Mouse (Mus musculus): ENCODE measurements around the gene Pdhx. TPM values are rescaled to one million over a fixed set of nuclear protein-coding genes. Genes with fewer than 3 reads are reported as not detected.

The Pdhx gene
- polyA plus RNA-seq (2015; fragmentation: Nextera tagmentation; extraction: Ambion mirVana) = 37.4 and 38.7 TPM in 2 replicates

DNA sequence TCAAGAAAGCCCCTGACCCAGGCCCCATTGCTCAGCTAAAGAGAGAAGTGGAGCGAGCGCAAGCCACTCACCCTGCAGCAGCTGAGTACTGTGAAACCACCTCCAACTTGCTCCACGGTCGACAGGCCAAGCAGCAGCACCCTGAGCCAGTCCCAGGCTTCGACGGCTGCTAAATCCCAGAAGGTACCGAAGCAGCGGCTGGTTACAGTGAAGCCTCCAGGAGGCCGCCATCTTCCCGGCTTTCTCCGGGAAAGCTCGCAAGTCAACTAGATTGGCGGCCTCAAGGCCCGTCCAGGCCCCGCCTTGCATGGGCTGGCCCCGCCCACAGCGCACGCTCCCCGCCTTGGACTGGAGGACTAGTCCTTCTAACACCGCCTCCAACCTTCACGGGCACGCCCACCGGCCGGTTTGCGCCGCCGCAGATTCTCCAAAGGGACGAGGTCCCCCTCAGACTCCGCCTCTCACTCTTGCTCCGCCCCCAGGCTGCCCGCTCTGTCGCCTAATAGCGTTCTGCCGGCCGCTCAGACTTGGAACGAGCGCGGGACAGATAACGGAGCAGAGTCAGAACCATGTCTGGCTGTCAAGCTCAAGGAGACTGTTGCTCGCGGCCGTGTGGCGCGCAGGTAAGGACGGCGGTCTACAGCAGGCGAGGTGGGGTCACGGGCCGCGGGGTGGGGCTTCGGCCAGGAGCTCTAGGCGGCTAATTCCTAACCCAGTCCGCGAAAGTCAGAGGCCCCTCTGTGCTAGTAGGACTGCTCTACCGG is at the start of gene Pdhx, which contains the start of gene Apip:
TSS of gene Pdhx (minus strand) at position 295 of the 764 bp plus-strand sequence.
TSS of gene Apip (plus strand) at position 457 of the 764 bp plus-strand sequence.
- peak within 1 kb of the TSS; percentile 91 for H3K9ac ChIP-seq
- peaks cover 17% of the 10 kb centered on the region; the same call in 1 of the 2 replicates for H3K4me1 ChIP-seq
- H3K27me3 ChIP-seq = no peaks in the 10 kb centered on the region
- peak within 1 kb of the TSS; percentile 85 for H3K27ac ChIP-seq
- peak within 1 kb of the TSS; percentile 85 for H3K4me3 ChIP-seq
- ATAC-seq (ENCODE audit: insufficient number of reproducible peaks, insufficient read depth, low FRiP score, low TSS enrichment, low read depth) = peak; percentile 99
- peak within 1 kb of the TSS; percentile 64 for H3K4me2 ChIP-seq
- H3K9me3 ChIP-seq = no peaks in the 10 kb centered on the region
- no peaks in the 10 kb centered on the region for H3K36me3 ChIP-seq
- under 1% methylated on average over 55 of the region's 55 CpGs for WGBS

GRCm38 (mm10) chr2:103119197-103119854 is 46.0 kb upstream of the Pdhx start:
- Histone ChIP-seq H3K4me3 (no peak overlapping the region), H3K27ac (no peak overlapping the region), H3K4me2 (no peak overlapping the region), H3K36me3 (no peaks in the 10 kb centered on the region), H3K4me1 (0 out of 2 replicates have a peak, but pooled peaks cover 7% of the 10 kb centered on the region), H3K9ac (no peak overlapping the region), H3K9me3 (no peaks in the 10 kb centered on the region), H3K27me3 (no peaks in the 10 kb centered on the region)
- WGBS = 77% methylated on average over 7 of the region's 7 CpGs
- ATAC-seq (ENCODE audit: insufficient number of reproducible peaks, insufficient read depth, low FRiP score, low TSS enrichment, low read depth) = no peak

GRCm38 (mm10) chr2:103118324-103119196 is 45.2 kb upstream of the Pdhx start:
- Histone ChIP-seq H3K27ac (no peak overlapping the region), H3K9me3 (no peaks in the 10 kb centered on the region), H3K9ac (no peak overlapping the region), H3K27me3 (no peaks in the 10 kb centered on the region), H3K4me3 (no peak overlapping the region), H3K4me1 (0 out of 2 replicates have a peak, but pooled peaks cover 7% of the 10 kb centered on the region), H3K4me2 (no peak overlapping the region), H3K36me3 (no peaks in the 10 kb centered on the region)
- 62% methylated on average over 6 of the region's 6 CpGs for WGBS
- no peak for ATAC-seq (ENCODE audit: insufficient number of reproducible peaks, insufficient read depth, low FRiP score, low TSS enrichment, low read depth)

DNA sequence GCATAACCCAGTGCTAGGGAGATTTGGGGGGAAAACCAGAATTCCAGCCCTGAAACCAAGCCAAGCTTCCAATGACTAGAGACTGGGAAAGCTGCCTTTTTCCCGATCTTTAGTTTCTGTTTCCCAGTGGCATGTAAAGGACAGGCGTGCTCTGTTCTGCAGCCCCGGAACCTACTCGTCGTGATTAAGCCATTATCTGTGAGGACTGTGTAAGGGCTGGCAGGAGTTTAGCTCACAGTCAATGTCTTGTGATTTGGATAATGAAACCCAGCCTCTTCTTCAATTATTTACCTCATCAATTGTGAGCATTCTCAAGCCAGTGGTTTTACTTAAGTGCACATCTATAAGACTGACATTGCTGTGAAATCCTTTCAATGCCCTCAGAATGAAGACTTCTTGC is 43.9 kb upstream of the Pdhx start:
- 45% methylated on average over 5 of the region's 5 CpGs for WGBS
- Histone ChIP-seq H3K36me3 (no peaks in the 10 kb centered on the region), H3K4me3 (no peak overlapping the region), H3K4me2 (no peak overlapping the region), H3K9me3 (no peaks in the 10 kb centered on the region), H3K27me3 (no peaks in the 10 kb centered on the region), H3K4me1 (0 out of 2 replicates have a peak, but pooled peaks cover 7% of the 10 kb centered on the region), H3K9ac (no peak overlapping the region), H3K27ac (no peak overlapping the region)
- ATAC-seq (ENCODE audit: insufficient number of reproducible peaks, insufficient read depth, low FRiP score, low TSS enrichment, low read depth) = no peak

DNA sequence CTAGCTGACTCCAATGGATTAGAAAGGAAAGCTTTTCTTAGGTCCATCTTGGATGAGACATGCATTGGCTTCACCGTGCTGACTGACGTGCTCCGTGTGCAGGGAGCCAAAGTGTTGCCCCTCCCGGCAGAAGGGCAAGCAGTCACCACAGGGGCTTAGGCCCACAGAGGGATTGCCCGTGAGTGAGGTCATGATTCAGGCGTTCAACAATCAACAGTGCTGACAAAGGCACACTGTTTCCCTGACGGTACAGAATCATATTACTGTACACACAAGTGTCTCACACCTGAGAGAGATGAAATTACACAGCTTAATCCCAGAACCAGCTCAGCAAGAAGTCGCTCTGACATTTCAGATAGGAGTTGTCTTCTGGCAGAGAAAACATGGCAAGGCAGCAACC is 38.4 kb upstream of the Pdhx start:
- Histone ChIP-seq H3K27me3 (no peaks in the 10 kb centered on the region), H3K9me3 (no peaks in the 10 kb centered on the region), H3K4me2 (no peak overlapping the region), H3K4me1 (no peaks in the 10 kb centered on the region), H3K27ac (no peak overlapping the region; the same call in 1 of the 2 replicates), H3K36me3 (no peaks in the 10 kb centered on the region), H3K4me3 (no peak overlapping the region), H3K9ac (no peak overlapping the region)
- peak; percentile 59; the same call in 1 of the 2 replicates for ATAC-seq (ENCODE audit: insufficient number of reproducible peaks, insufficient read depth, low FRiP score, low TSS enrichment, low read depth)
- WGBS = 49% methylated on average over 8 of the region's 8 CpGs

DNA sequence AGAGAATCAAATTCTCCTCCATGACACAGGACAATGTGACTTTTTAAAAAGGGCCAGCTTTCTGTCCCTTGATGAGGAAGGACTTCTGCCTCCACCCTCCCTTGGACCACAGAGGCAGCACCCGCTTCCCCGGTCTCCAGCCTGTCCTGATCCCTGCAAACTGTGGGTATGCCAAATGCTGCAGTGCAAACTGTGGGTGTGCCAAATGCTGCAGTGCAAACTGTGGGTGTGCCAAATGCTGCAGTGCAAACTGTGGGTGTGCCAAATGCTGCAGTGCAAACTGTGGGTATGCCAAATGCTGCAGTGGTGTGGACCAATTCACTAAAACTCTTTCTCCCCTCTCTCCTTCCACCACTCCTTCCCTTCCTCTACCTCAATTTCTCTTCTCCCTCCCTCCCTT is 32.9 kb upstream of the Pdhx start:
- no peak overlapping the region for H3K9ac ChIP-seq
- 93% methylated on average over 2 of the region's 2 CpGs for WGBS

GRCm38 (mm10) chr2:103102595-103102994 is 29.3 kb upstream of the Pdhx start:
- H3K36me3 ChIP-seq = no peaks in the 10 kb centered on the region
- H3K27me3 ChIP-seq = no peaks in the 10 kb centered on the region
- H3K4me3 ChIP-seq = no peak overlapping the region
- H3K4me1 ChIP-seq = peaks cover 11% of the 10 kb centered on the region
- H3K4me2 ChIP-seq = no peak overlapping the region; the same call in 1 of the 2 replicates
- no peak overlapping the region for H3K27ac ChIP-seq
- WGBS = 41% methylated on average over 5 of the region's 5 CpGs
- H3K9ac ChIP-seq = no peak overlapping the region
- H3K9me3 ChIP-seq = no peaks in the 10 kb centered on the region
- no peak for ATAC-seq (ENCODE audit: insufficient number of reproducible peaks, insufficient read depth, low FRiP score, low TSS enrichment, low read depth)

More for the DNA sequence above, 32.9 kb upstream of the Pdhx start:
- H3K36me3 ChIP-seq = no peaks in the 10 kb centered on the region
- no peak overlapping the region for H3K4me2 ChIP-seq
- H3K27me3 ChIP-seq = no peaks in the 10 kb centered on the region
- H3K4me1 ChIP-seq = peaks cover 11% of the 10 kb centered on the region
- no peak overlapping the region for H3K27ac ChIP-seq
- no peak for ATAC-seq (ENCODE audit: insufficient number of reproducible peaks, insufficient read depth, low FRiP score, low TSS enrichment, low read depth)
- no peak overlapping the region for H3K4me3 ChIP-seq
- no peaks in the 10 kb centered on the region for H3K9me3 ChIP-seq

DNA sequence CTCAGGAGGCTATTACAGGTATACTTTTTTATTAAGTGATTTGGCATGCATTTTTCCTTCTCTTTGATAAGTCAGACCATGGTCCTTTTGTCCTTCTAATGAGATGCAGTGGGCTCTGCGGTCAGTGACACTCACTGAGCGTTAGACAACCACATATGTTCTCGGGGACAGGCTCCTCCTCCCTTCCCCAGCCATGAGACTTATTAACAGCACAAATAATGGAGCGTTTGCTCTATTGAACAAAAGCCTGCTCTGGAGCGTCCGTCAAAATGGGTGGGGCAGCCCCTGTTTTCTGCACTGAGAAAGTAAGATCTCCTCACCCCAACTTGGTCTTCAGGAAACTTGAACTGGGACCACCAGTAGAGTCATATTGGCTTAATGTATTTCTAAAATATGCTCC is 16.2 kb upstream of the Pdhx start:
- ATAC-seq (ENCODE audit: insufficient number of reproducible peaks, insufficient read depth, low FRiP score, low TSS enrichment, low read depth) = no peak
- Histone ChIP-seq H3K4me3 (no peak overlapping the region), H3K27me3 (no peaks in the 10 kb centered on the region), H3K27ac (no peak overlapping the region), H3K36me3 (peaks cover 49% of the 10 kb centered on the region), H3K9ac (no peak overlapping the region), H3K9me3 (no peaks in the 10 kb centered on the region), H3K4me2 (no peak overlapping the region), H3K4me1 (no peaks in the 10 kb centered on the region)
- WGBS = 77% methylated on average over 6 of the region's 6 CpGs

DNA sequence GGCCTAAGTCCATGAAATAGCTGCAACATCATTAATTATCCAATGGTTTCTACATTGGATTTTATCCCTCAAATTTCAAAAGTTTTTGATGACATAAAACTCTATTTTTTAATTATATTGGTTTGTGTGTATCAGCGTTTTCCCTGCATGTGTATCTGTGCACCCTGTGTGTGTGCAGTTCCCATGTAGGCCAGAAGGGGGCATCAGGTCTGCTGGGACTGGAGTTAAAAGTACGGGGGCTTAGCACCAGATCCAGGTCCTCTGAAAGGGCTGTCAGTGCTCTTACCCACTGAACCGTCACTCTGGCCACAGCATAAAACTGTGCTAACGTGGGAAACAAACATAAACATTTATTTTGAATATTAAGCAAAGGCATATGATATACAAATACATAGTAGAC is 14.8 kb upstream of the Pdhx start:
- ATAC-seq (ENCODE audit: insufficient number of reproducible peaks, insufficient read depth, low FRiP score, low TSS enrichment, low read depth) = no peak
- no peak overlapping the region for H3K27ac ChIP-seq
- WGBS = 94% methylated on average over 4 of the region's 4 CpGs

GRCm38 (mm10) chr2:103086432-103086831 is 13.1 kb upstream of the Pdhx start:
- Histone ChIP-seq H3K9me3 (no peaks in the 10 kb centered on the region), H3K27ac (no peak overlapping the region), H3K4me3 (no peak overlapping the region), H3K4me2 (no peak overlapping the region), H3K27me3 (no peaks in the 10 kb centered on the region), H3K4me1 (no peaks in the 10 kb centered on the region), H3K9ac (no peak overlapping the region), H3K36me3 (peaks cover 31% of the 10 kb centered on the region)
- ATAC-seq (ENCODE audit: insufficient number of reproducible peaks, insufficient read depth, low FRiP score, low TSS enrichment, low read depth) = no peak
- WGBS = 0% methylated on average over 1 of the region's 1 CpGs

More for the DNA sequence above, 14.8 kb upstream of the Pdhx start:
- Histone ChIP-seq H3K36me3 (peaks cover 37% of the 10 kb centered on the region), H3K9me3 (no peaks in the 10 kb centered on the region), H3K4me1 (no peaks in the 10 kb centered on the region), H3K4me3 (no peak overlapping the region), H3K27me3 (no peaks in the 10 kb centered on the region), H3K4me2 (no peak overlapping the region), H3K9ac (no peak overlapping the region)

- Histone ChIP-seq H3K9ac (no peak overlapping the region), H3K9me3 (no peaks in the 10 kb centered on the region), H3K4me1 (no peaks in the 10 kb centered on the region), H3K27me3 (no peaks in the 10 kb centered on the region), H3K4me3 (no peak overlapping the region), H3K4me2 (no peak overlapping the region), H3K36me3 (peaks cover 31% of the 10 kb centered on the region), H3K27ac (no peak overlapping the region)
- no peak for ATAC-seq (ENCODE audit: insufficient number of reproducible peaks, insufficient read depth, low FRiP score, low TSS enrichment, low read depth)
- WGBS = 70% methylated on average over 10 of the region's 10 CpGs
These were observed 12.3 kb upstream of the Pdhx start for GRCm38 (mm10) chr2:103085633-103086032.

All from embryonic facial prominence, embryonic 13.5 days (tissue).